Mouse (Mus musculus) kidney, postnatal 0 days (tissue): ENCODE data around the gene Vstm2b. TPM values are rescaled to one million over a fixed set of nuclear protein-coding genes. Genes with fewer than 3 reads are reported as not detected.

Source experiments
- ATAC-seq: fragments of 200-750 bp; cut with Nextera tagmentation; replicated peaks from 2 replicates; pipeline ENCODE4 v1.8.0; 2017; ENCODE audit warnings: low read depth, moderate number of reproducible peaks, moderate TSS enrichment, moderate library complexity; ENCODE audit not compliant: low FRiP score
- DNase-seq: peaks from one replicate; pipeline ENCODE4 v3.0.0-alpha.2; 2016; ENCODE audit warnings: low spot score
- H3K27ac ChIP-seq: fragments of 300-500 bp; sonication (generic); 2 replicates; pipeline ENCODE4 v1.5.1; 2014; ENCODE audit warnings: mild to moderate bottlenecking
- H3K27me3 ChIP-seq: fragments of 300-500 bp; sonication (generic); 2 replicates; pipeline ENCODE4 v1.6.1; 2014; ENCODE audit warnings: low read length, mixed read lengths; ENCODE audit not compliant: insufficient read depth
- H3K36me3 ChIP-seq: fragments of 300-500 bp; sonication (generic); 2 replicates; pipeline ENCODE4 v1.6.1; 2014; ENCODE audit warnings: low read length, mixed read lengths; ENCODE audit not compliant: insufficient read depth
- H3K4me1 ChIP-seq: fragments of 300-500 bp; sonication (generic); replicated peaks from 2 replicates; pipeline ENCODE4 v1.6.1; 2014; ENCODE audit warnings: antibody characterized with exemption, low read length, mixed read lengths; ENCODE audit not compliant: insufficient read depth
- H3K4me2 ChIP-seq: fragments of 300-500 bp; sonication (generic); 2 replicates; pipeline ENCODE4 v1.6.1; 2014; ENCODE audit warnings: mild to moderate bottlenecking, low read length, moderate library complexity, mixed read lengths
- H3K4me3 ChIP-seq: fragments of 300-500 bp; sonication (generic); replicated peaks from 2 replicates; pipeline ENCODE4 v1.5.1; 2014; ENCODE audit warnings: low read depth, low read length
- H3K9ac ChIP-seq: fragments of 300-500 bp; sonication (generic); 2 replicates; pipeline ENCODE4 v1.6.1; 2014; ENCODE audit warnings: low read depth, low read length
- H3K9me3 ChIP-seq: fragments of 300-500 bp; sonication (generic); replicated peaks from 2 replicates; pipeline ENCODE4 v1.6.1; 2016; ENCODE audit warnings: low read length, inconsistent platforms, mixed read lengths
- CTCF ChIP-seq: IDR thresholded peaks from 2 replicates; pipeline ENCODE4 v1.5.1; 2016; ENCODE audit warnings: antibody characterized with exemption, low read depth, mild to moderate bottlenecking, moderate library complexity
- WGBS: fragments of 180-500 bp; shearing (Covaris S2); extraction: QIAGEN DNeasy Blood & Tissue Kit; methylation state at CpG from one replicate; pipeline ENCODE4 v1.1.7; 2014; 5-methylcytosine and 5-hydroxymethylcytosine counted together
- polyA plus RNA-seq: library from polyadenylated mRNA; unstranded; fragments of >200 nt; fragmentation: Nextera tagmentation; extraction: Ambion mirVana; gene quantifications from 2 replicates; pipeline ENCODE4 v1.2.1, GENCODE M21; 2015

Gene Vstm2b
- polyA plus RNA-seq, result 3.9 and 4.5 TPM in 2 replicates

GRCm38 (mm10) chr7:40898096-40898710, at the start of gene Vstm2b:
TSS of gene Vstm2b (plus strand) at chr7:40898328.
- TF ChIP-seq CTCF, result no peak
- ATAC-seq (peak; percentile 12; the same call in 1 of the 2 replicates), DNase-seq (peak; percentile 36)
- peak within 1 kb of the TSS; percentile 37 for H3K9ac ChIP-seq
- no peaks in the 10 kb centered on the region for H3K9me3 ChIP-seq
- H3K4me3 ChIP-seq, result peak within 1 kb of the TSS; percentile 58
- H3K4me1 ChIP-seq, result no peaks in the 10 kb centered on the region
- under 1% methylated on average over 34 of the region's 35 CpGs for WGBS
- no peaks in the 10 kb centered on the region for H3K36me3 ChIP-seq
- H3K27me3 ChIP-seq, result peaks cover 29% of the 10 kb centered on the region
- no peak within 1 kb of the TSS for H3K27ac ChIP-seq
- H3K4me2 ChIP-seq, result peak within 1 kb of the TSS; percentile 62

GRCm38 (mm10) chr7:40856088-40856625, 42.0 kb upstream of the Vstm2b start:
- ATAC-seq, result no peak
- 80% methylated on average over 7 of the region's 7 CpGs for WGBS

GRCm38 (mm10) chr7:40873380-40873990, 24.6 kb upstream of the Vstm2b start:
- ATAC-seq, result no peak
- H3K4me1 ChIP-seq, result no peaks in the 10 kb centered on the region
- no peaks in the 10 kb centered on the region for H3K36me3 ChIP-seq
- H3K9ac ChIP-seq, result no peak overlapping the region
- no peak for TF ChIP-seq CTCF
- no peak overlapping the region for H3K4me2 ChIP-seq
- WGBS, result 61% methylated on average over 7 of the region's 7 CpGs
- H3K27ac ChIP-seq, result no peak overlapping the region
- no peak for DNase-seq
- H3K4me3 ChIP-seq, result no peak overlapping the region
- H3K27me3 ChIP-seq, result no peaks in the 10 kb centered on the region
- H3K9me3 ChIP-seq, result no peaks in the 10 kb centered on the region

More at GRCm38 (mm10) chr7:40856088-40856625, 42.0 kb upstream of the Vstm2b start:
- Histone ChIP-seq H3K27me3 (no peaks in the 10 kb centered on the region), H3K27ac (no peak overlapping the region), H3K9me3 (no peaks in the 10 kb centered on the region), H3K36me3 (no peaks in the 10 kb centered on the region), H3K4me3 (no peak overlapping the region), H3K9ac (no peak overlapping the region), H3K4me2 (no peak overlapping the region), H3K4me1 (no peaks in the 10 kb centered on the region)
- peak; percentile 2 for DNase-seq
- no peak for TF ChIP-seq CTCF

GRCm38 (mm10) chr7:40884855-40885489, 13.2 kb upstream of the Vstm2b start:
- Histone ChIP-seq H3K27me3 (no peaks in the 10 kb centered on the region), H3K36me3 (no peaks in the 10 kb centered on the region), H3K27ac (no peak overlapping the region), H3K4me1 (no peaks in the 10 kb centered on the region), H3K4me2 (no peak overlapping the region), H3K4me3 (no peak overlapping the region), H3K9me3 (no peaks in the 10 kb centered on the region), H3K9ac (no peak overlapping the region)
- WGBS, result 47% methylated on average over 8 of the region's 8 CpGs
- ATAC-seq (no peak; the same call in 1 of the 2 replicates), DNase-seq (peak; percentile 18)
- TF ChIP-seq CTCF, result no peak

- ATAC-seq (no peak), DNase-seq (no peak)
- H3K27me3 ChIP-seq, result no peaks in the 10 kb centered on the region
- WGBS, result 71% methylated on average over 3 of the region's 3 CpGs
- no peak overlapping the region for H3K27ac ChIP-seq
- H3K9me3 ChIP-seq, result no peaks in the 10 kb centered on the region
- no peak for TF ChIP-seq CTCF
- H3K36me3 ChIP-seq, result no peaks in the 10 kb centered on the region
- H3K9ac ChIP-seq, result no peak overlapping the region
- H3K4me2 ChIP-seq, result no peak overlapping the region
- no peaks in the 10 kb centered on the region for H3K4me1 ChIP-seq
- H3K4me3 ChIP-seq, result no peak overlapping the region
These were observed 9.8 kb upstream of the Vstm2b start for GRCm38 (mm10) chr7:40888358-40888757.

GRCm38 (mm10) chr7:40896964-40897363, 1.2 kb upstream of the Vstm2b start:
- no peaks in the 10 kb centered on the region for H3K9me3 ChIP-seq
- H3K27me3 ChIP-seq, result peaks cover 21% of the 10 kb centered on the region
- no peak overlapping the region for H3K9ac ChIP-seq
- H3K27ac ChIP-seq, result no peak overlapping the region
- H3K4me3 ChIP-seq, result no peak overlapping the region
- no peak for ATAC-seq
- WGBS, result 50% methylated on average over 4 of the region's 4 CpGs
- TF ChIP-seq CTCF, result peak; percentile 27; the same call in 1 of the 2 replicates
- DNase-seq, result no peak
- no peaks in the 10 kb centered on the region for H3K4me1 ChIP-seq
- no peaks in the 10 kb centered on the region for H3K36me3 ChIP-seq
- H3K4me2 ChIP-seq, result no peak overlapping the region
